Mouse (Mus musculus) midbrain, embryonic 11.5 days (tissue): Measurements from ENCODE around the gene Arntl2. TPM values are rescaled to one million over a fixed set of nuclear protein-coding genes. Genes with fewer than 3 reads are reported as not detected.
"Not testable (repeated sequence)": the region's sequence is repeated elsewhere in the genome, so short reads cannot be mapped to it uniquely, and the experiment has no call there.

Experiments
- ATAC-seq: fragments of 200-750 bp; cut with Nextera tagmentation; 2 replicates; pipeline ENCODE4 v1.8.0; 2017; ENCODE audit warnings: moderate TSS enrichment, moderate library complexity; ENCODE audit not compliant: low FRiP score
- DNase-seq: peaks from one replicate; pipeline ENCODE4 v3.0.0; 2015; ENCODE audit warnings: low spot score; ENCODE audit errors: missing footprints
- H3K27ac ChIP-seq: fragments of 300-500 bp; sonication (generic); 2 replicates; pipeline ENCODE4 v1.5.1; 2014; ENCODE audit warnings: low read depth, low read length
- H3K27me3 ChIP-seq: fragments of 300-500 bp; sonication (generic); 2 replicates; pipeline ENCODE4 v1.6.1; 2014; ENCODE audit warnings: mild to moderate bottlenecking, low read length, moderate library complexity, mixed read lengths; ENCODE audit not compliant: control insufficient read depth, insufficient read depth
- H3K36me3 ChIP-seq: fragments of 300-500 bp; sonication (generic); 2 replicates; pipeline ENCODE4 v1.6.1; 2014; ENCODE audit warnings: mild to moderate bottlenecking, low read length, moderate library complexity, mixed read lengths; ENCODE audit not compliant: control insufficient read depth, insufficient read depth
- H3K4me1 ChIP-seq: fragments of 300-500 bp; sonication (generic); 2 replicates; pipeline ENCODE4 v1.6.1; 2014; ENCODE audit warnings: low read length; ENCODE audit not compliant: control insufficient read depth, insufficient read depth
- H3K4me2 ChIP-seq: fragments of 300-500 bp; sonication (generic); 2 replicates; pipeline ENCODE4 v1.6.1; 2014; ENCODE audit warnings: mild to moderate bottlenecking, moderate library complexity
- H3K4me3 ChIP-seq: fragments of 300-500 bp; sonication (generic); 2 replicates; pipeline ENCODE4 v1.5.1; 2014; ENCODE audit warnings: low read depth, low read length
- H3K9ac ChIP-seq: fragments of 300-500 bp; sonication (generic); 2 replicates; pipeline ENCODE4 v1.6.1; 2014; ENCODE audit warnings: low read length
- H3K9me3 ChIP-seq: fragments of 300-500 bp; sonication (generic); 2 replicates; pipeline ENCODE4 v1.6.1; 2016; ENCODE audit warnings: low read length; ENCODE audit not compliant: control insufficient read depth
- WGBS: fragments of 180-500 bp; shearing (Covaris S2); extraction: QIAGEN DNeasy Blood & Tissue Kit; methylation state at CpG from one replicate; pipeline ENCODE4 v1.1.7; 2014; 5-methylcytosine and 5-hydroxymethylcytosine counted together
- polyA plus RNA-seq: library from polyadenylated mRNA; unstranded; fragments of >200 nt; fragmentation: Nextera tagmentation; extraction: Ambion mirVana; gene quantifications from 2 replicates; pipeline ENCODE4 v1.2.1, GENCODE M21; 2014

Gene Arntl2
- polyA plus RNA-seq, 1 experiment from 2014 or later = 1.4 TPM

- Histone ChIP-seq H3K9me3 (no peaks in the 10 kb centered on the region), H3K27ac (no peak overlapping the region), H3K27me3 (no peaks in the 10 kb centered on the region), H3K36me3 (no peaks in the 10 kb centered on the region), H3K4me3 (no peak overlapping the region), H3K9ac (no peak overlapping the region), H3K4me1 (no peaks in the 10 kb centered on the region), H3K4me2 (no peak overlapping the region)
- no peak for ATAC-seq
- no peak for DNase-seq
- 85% methylated on average over 3 of the region's 3 CpGs for WGBS
Observed at GRCm38 (mm10) chr6:146851916-146852315, 56.1 kb downstream of the Arntl2 start.

- H3K9me3 ChIP-seq = no peaks in the 10 kb centered on the region
- H3K9ac ChIP-seq = no peak overlapping the region
- no peaks in the 10 kb centered on the region for H3K27me3 ChIP-seq
- WGBS = 87% methylated on average over 4 of the region's 4 CpGs
- no peaks in the 10 kb centered on the region for H3K4me1 ChIP-seq
- no peak for ATAC-seq
- H3K36me3 ChIP-seq = no peaks in the 10 kb centered on the region
- DNase-seq = no peak
- no peak overlapping the region for H3K4me3 ChIP-seq
- no peak overlapping the region for H3K27ac ChIP-seq
- no peak overlapping the region for H3K4me2 ChIP-seq
Observed at GRCm38 (mm10) chr6:146852739-146853138, 56.9 kb downstream of the Arntl2 start.

GRCm38 (mm10) chr6:146855185-146855584 lies 59.3 kb downstream of the Arntl2 start:
- DNase-seq = no peak
- ATAC-seq = no peak
- Histone ChIP-seq H3K36me3 (no peaks in the 10 kb centered on the region), H3K27me3 (no peaks in the 10 kb centered on the region), H3K9me3 (no peaks in the 10 kb centered on the region), H3K27ac (no peak overlapping the region), H3K4me3 (no peak overlapping the region), H3K4me1 (no peaks in the 10 kb centered on the region), H3K4me2 (no peak overlapping the region), H3K9ac (no peak overlapping the region)
- WGBS = 97% methylated on average over 9 of the region's 9 CpGs

- H3K9me3 ChIP-seq = no peaks in the 10 kb centered on the region
- H3K4me2 ChIP-seq = no peak overlapping the region
- no peak for ATAC-seq
- H3K36me3 ChIP-seq = no peaks in the 10 kb centered on the region
- no peaks in the 10 kb centered on the region for H3K27me3 ChIP-seq
- WGBS = 92% methylated on average over 2 of the region's 2 CpGs
- no peaks in the 10 kb centered on the region for H3K4me1 ChIP-seq
- H3K4me3 ChIP-seq = no peak overlapping the region
- DNase-seq = no peak
- no peak overlapping the region for H3K27ac ChIP-seq
- H3K9ac ChIP-seq = no peak overlapping the region
Observed at GRCm38 (mm10) chr6:146857386-146857785, 61.5 kb downstream of the Arntl2 start.

- no peaks in the 10 kb centered on the region for H3K27me3 ChIP-seq
- H3K27ac ChIP-seq = no peak overlapping the region
- no peak overlapping the region for H3K4me2 ChIP-seq
- H3K36me3 ChIP-seq = no peaks in the 10 kb centered on the region
- H3K4me3 ChIP-seq = no peak overlapping the region
- no peaks in the 10 kb centered on the region for H3K4me1 ChIP-seq
- H3K9me3 ChIP-seq = no peaks in the 10 kb centered on the region
- H3K9ac ChIP-seq = no peak overlapping the region
- 92% methylated on average over 2 of the region's 2 CpGs for WGBS
- DNase-seq = no peak
- no peak for ATAC-seq
Observed at GRCm38 (mm10) chr6:146863154-146863553, 67.3 kb downstream of the Arntl2 start.

- H3K27ac ChIP-seq, DNase-seq, H3K36me3 ChIP-seq, H3K9ac ChIP-seq, H3K27me3 ChIP-seq, ATAC-seq, H3K4me2 ChIP-seq, H3K4me3 ChIP-seq, H3K9me3 ChIP-seq, H3K4me1 ChIP-seq: not testable (repeated sequence)
- WGBS = 98% methylated on average over 2 of the region's 5 CpGs
Observed at GRCm38 (mm10) chr6:146864370-146864769, 68.5 kb downstream of the Arntl2 start.

GRCm38 (mm10) chr6:146865701-146866100 lies 69.8 kb downstream of the Arntl2 start:
- 78% methylated on average over 4 of the region's 4 CpGs for WGBS
- Histone ChIP-seq H3K9me3 (no peaks in the 10 kb centered on the region), H3K4me2 (no peak overlapping the region), H3K4me3 (no peak overlapping the region), H3K9ac (no peak overlapping the region), H3K27me3 (no peaks in the 10 kb centered on the region), H3K27ac (no peak overlapping the region), H3K4me1 (no peaks in the 10 kb centered on the region), H3K36me3 (no peaks in the 10 kb centered on the region)
- ATAC-seq (no peak), DNase-seq (peak; percentile 60)

- Histone ChIP-seq H3K27ac (no peak overlapping the region), H3K9me3 (peaks cover 1% of the 10 kb centered on the region; the same call in 1 of the 2 replicates), H3K4me2 (no peak overlapping the region), H3K36me3 (no peaks in the 10 kb centered on the region), H3K4me3 (no peak overlapping the region), H3K9ac (no peak overlapping the region), H3K4me1 (no peaks in the 10 kb centered on the region), H3K27me3 (no peaks in the 10 kb centered on the region)
- DNase-seq (no peak), ATAC-seq (no peak)
- 89% methylated on average over 4 of the region's 4 CpGs for WGBS
Observed at GRCm38 (mm10) chr6:146871975-146872374, 76.1 kb downstream of the Arntl2 start.

GRCm38 (mm10) chr6:146874415-146874814 lies 78.6 kb downstream of the Arntl2 start:
- WGBS = 74% methylated on average over 6 of the region's 6 CpGs

GRCm38 (mm10) chr6:146876820-146877219 lies 81.0 kb downstream of the Arntl2 start:
- 93% methylated on average over 2 of the region's 2 CpGs for WGBS
- DNase-seq = no peak

More at GRCm38 (mm10) chr6:146874415-146874814, 78.6 kb downstream of the Arntl2 start:
- H3K4me3 ChIP-seq = no peak overlapping the region
- H3K9ac ChIP-seq = no peak overlapping the region
- ATAC-seq (no peak), DNase-seq (peak; percentile 66)
- H3K4me2 ChIP-seq = no peak overlapping the region
- no peaks in the 10 kb centered on the region for H3K27me3 ChIP-seq
- no peaks in the 10 kb centered on the region for H3K4me1 ChIP-seq
- H3K9me3 ChIP-seq = peaks cover 4% of the 10 kb centered on the region; the same call in 1 of the 2 replicates
- H3K36me3 ChIP-seq = no peaks in the 10 kb centered on the region
- no peak overlapping the region for H3K27ac ChIP-seq

More at GRCm38 (mm10) chr6:146876820-146877219, 81.0 kb downstream of the Arntl2 start:
- Histone ChIP-seq H3K4me1 (no peaks in the 10 kb centered on the region), H3K27ac (no peak overlapping the region), H3K27me3 (no peaks in the 10 kb centered on the region), H3K4me2 (no peak overlapping the region), H3K4me3 (no peak overlapping the region), H3K9ac (no peak overlapping the region), H3K9me3 (peaks cover 4% of the 10 kb centered on the region; the same call in 1 of the 2 replicates), H3K36me3 (no peaks in the 10 kb centered on the region)
- ATAC-seq = no peak
